Mouse (Mus musculus): ENCODE data around the gene Haus4. TPM values are rescaled to one million over a fixed set of nuclear protein-coding genes. Genes with fewer than 3 reads are reported as not detected.

The Haus4 gene
- polyA plus RNA-seq, 1 experiment from 2014 or later = 14.8 TPM

DNA sequence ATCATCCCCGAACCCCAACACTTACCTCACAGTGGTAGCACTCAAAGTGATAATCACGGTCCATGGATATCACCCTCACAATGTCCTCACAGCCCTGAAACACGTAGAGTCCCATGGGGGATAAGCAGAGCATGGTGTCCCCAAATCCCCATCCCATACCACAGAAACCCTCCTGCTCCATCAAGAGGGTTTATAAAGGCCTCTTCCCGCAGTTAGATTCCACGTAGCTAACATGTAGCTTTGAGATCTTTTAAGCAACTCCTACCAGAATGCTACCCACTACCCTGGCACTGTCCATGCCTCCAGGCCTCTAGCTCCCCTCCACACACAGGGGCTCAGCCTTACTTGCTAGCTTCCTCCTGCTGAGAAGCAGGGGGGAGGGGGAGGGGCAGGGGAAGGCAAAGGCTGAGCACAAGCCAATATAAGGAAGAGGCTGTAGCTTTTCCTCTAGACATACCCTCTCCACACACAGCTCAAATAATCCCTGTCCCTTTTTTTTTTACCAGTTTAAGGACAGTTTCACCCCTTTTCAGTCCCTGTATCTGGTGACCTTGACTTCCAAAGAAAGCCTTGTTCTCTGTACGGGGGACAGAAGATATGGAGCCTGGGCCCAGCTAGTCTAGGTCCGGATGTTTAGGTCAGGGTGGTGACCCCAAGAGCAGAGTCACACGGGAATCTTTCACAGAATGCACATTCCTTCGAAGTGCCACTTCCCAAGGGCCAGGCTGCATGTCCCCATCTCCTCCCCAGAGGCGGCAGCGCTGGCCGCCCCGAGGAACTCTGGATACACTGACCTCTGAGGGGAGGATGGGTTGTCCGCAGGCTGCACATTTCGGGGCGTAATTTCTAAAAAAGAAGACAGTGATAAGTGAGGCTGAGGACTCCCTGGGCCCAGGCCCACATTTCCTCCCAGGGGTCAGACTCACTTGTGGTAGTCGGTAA is 15.3 kb upstream of the Haus4 start:
- ATAC-seq (replicated peaks) = 0 out of 2 replicates have a peak, but pooled peaks have one; percentile 14

DNA sequence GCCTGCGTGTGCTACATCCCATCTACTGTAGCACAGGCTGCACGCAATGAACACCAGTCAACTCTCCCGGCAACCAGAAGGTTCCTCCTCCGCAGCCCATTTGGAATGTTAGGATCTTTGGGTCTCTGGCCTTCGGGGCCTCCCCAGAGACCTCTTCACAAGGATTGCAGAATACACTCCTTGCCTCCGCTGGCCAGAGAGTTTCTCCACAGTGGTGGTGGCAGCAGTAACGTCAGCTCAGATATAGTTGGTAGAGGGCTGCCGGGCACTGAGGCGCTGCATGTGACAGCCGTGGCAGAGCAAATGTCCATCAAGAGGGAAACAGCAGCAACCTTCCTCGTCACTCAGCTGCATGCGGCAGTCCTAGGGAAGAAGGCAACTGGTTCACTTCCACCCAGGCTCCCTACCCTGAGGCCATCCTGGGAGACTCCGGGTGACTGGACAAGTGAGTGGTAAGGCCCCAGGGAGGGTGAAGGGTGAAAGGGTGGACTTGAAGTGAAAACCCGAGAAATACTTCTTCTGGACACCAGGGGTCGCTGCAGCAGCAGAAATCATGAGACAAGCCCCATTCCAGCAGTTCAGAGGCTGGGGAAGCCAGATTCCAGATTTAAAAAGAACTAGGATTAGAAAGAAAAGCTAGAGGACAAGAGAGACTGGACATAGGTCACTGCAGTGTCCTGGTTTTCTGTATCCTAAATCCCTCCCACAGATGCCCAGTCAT is 14.4 kb upstream of the Haus4 start:
- 73% methylated on average over 15 of the region's 15 CpGs for WGBS
- 0 out of 2 replicates have a peak, but pooled peaks cover 5% of the 10 kb centered on the region for H3K27me3 ChIP-seq (replicated peaks)
- no peak overlapping the region for H3K27ac ChIP-seq
- no peak overlapping the region for H3K4me2 ChIP-seq
- H3K4me1 ChIP-seq = peaks cover 11% of the 10 kb centered on the region
- ATAC-seq (replicated peaks) = no peak
- H3K4me3 ChIP-seq = no peak overlapping the region
- no peaks in the 10 kb centered on the region for H3K36me3 ChIP-seq (replicated peaks)
- no peaks in the 10 kb centered on the region for H3K9me3 ChIP-seq
- no peak overlapping the region for H3K9ac ChIP-seq

More for the DNA sequence above, 15.3 kb upstream of the Haus4 start:
- Histone ChIP-seq H3K9me3 (no peaks in the 10 kb centered on the region), H3K4me3 (no peak overlapping the region), H3K4me1 (peaks cover 11% of the 10 kb centered on the region), H3K9ac (no peak overlapping the region), H3K27me3 (replicated peaks) (peaks cover 5% of the 10 kb centered on the region; the same call in 1 of the 2 replicates), H3K4me2 (no peak overlapping the region), H3K36me3 (replicated peaks) (no peaks in the 10 kb centered on the region), H3K27ac (no peak overlapping the region)
- 62% methylated on average over 17 of the region's 17 CpGs for WGBS

- H3K27me3 ChIP-seq (replicated peaks) = no peaks in the 10 kb centered on the region
- H3K27ac ChIP-seq = no peak overlapping the region
- H3K4me3 ChIP-seq = no peak overlapping the region
- no peaks in the 10 kb centered on the region for H3K36me3 ChIP-seq (replicated peaks)
- no peak for ATAC-seq (replicated peaks)
- WGBS = 88% methylated on average over 14 of the region's 14 CpGs
- no peaks in the 10 kb centered on the region for H3K9me3 ChIP-seq
- no peak overlapping the region for H3K4me2 ChIP-seq
- H3K9ac ChIP-seq = no peak overlapping the region
- no peaks in the 10 kb centered on the region for H3K4me1 ChIP-seq
Observed at GRCm38 (mm10) chr14:54560527-54561242, 6.3 kb upstream of the Haus4 start.

DNA sequence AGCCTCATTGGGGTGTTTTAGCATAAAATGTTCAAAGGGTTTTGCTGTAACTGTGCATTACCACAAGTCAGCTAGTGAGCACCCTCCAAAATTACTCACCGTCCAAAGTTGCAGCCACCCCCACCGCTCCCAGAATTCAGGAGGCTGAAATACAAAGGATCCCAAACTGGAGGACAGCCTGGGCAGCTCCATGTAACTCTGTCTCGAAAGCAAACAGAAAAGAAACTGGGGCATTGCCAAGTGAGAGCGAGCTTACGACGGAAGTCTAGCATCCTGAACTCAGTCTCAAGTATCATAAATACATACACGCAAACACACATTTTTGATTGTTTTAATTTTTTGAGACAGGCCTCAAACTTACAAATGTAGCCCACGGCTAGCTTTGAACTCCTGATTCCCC is 2.9 kb upstream of the Haus4 start:
- 81% methylated on average over 8 of the region's 8 CpGs for WGBS
- Histone ChIP-seq H3K4me1 (peaks cover 17% of the 10 kb centered on the region), H3K36me3 (replicated peaks) (no peaks in the 10 kb centered on the region), H3K9me3 (no peaks in the 10 kb centered on the region), H3K9ac (no peak overlapping the region), H3K27me3 (replicated peaks) (no peaks in the 10 kb centered on the region), H3K4me2 (no peak overlapping the region), H3K4me3 (no peak overlapping the region), H3K27ac (no peak overlapping the region)
- ATAC-seq (replicated peaks) = no peak

- H3K4me3 ChIP-seq = peak overlapping the region; percentile 70
- no peaks in the 10 kb centered on the region for H3K36me3 ChIP-seq (replicated peaks)
- peak overlapping the region; percentile 85 for H3K4me2 ChIP-seq
- peak overlapping the region; percentile 55 for H3K27ac ChIP-seq
- H3K9me3 ChIP-seq = no peaks in the 10 kb centered on the region
- ATAC-seq (replicated peaks) = peak; percentile 13; the same call in 1 of the 2 replicates
- H3K27me3 ChIP-seq (replicated peaks) = no peaks in the 10 kb centered on the region
- WGBS = 3% methylated on average over 21 of the region's 21 CpGs
- peak overlapping the region; percentile 49 for H3K9ac ChIP-seq
- peaks cover 17% of the 10 kb centered on the region for H3K4me1 ChIP-seq
Observed at GRCm38 (mm10) chr14:54553454-54553974, 902 bp downstream of the Haus4 start.

DNA sequence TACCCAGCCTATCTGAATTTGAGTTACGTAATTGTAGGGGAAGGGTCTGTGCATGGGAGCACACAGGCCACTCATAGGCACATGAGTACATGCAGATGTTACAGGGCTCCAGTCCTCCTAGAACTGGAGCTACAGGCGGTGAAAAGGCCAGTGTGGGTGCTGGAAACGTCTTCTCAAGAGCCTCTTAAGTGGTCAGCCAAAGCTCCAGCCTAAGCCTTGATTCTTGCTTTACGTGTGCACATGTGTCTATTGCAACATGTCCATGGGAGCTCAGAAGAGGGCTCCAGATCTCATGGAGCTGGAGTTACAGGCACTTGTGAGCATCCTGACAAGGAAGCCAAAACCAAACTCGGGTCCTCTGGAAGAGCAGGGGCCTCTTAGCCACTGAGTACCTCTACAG is 9.7 kb downstream of the Haus4 start:
- Histone ChIP-seq H3K9ac (no peak overlapping the region), H3K4me2 (no peak overlapping the region), H3K9me3 (no peaks in the 10 kb centered on the region), H3K4me3 (no peak overlapping the region), H3K27ac (no peak overlapping the region), H3K27me3 (replicated peaks) (no peaks in the 10 kb centered on the region), H3K36me3 (replicated peaks) (no peaks in the 10 kb centered on the region), H3K4me1 (no peaks in the 10 kb centered on the region)
- ATAC-seq (replicated peaks) = no peak
- WGBS = 89% methylated on average over 5 of the region's 5 CpGs

DNA sequence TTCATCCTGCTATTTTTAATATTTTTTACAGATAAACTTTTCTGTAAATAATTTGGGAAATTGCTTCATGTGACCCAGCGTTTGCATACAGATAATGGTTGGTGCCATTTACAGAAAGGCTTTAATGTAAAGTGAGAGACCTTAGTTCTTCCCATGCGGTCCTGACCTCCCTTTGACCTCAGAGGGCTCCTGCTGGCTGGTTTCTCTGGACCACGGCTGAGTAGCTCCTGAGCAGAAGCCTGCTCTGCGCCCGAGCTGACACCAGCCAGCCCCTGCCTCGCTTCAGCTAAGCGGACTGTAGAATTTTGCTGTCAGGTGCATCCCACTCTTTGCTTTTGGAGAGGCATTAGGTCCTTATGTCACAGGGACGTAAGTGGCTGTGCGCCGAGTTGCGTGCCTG is 13.6 kb downstream of the Haus4 start:
- Histone ChIP-seq H3K36me3 (replicated peaks) (no peaks in the 10 kb centered on the region), H3K9me3 (no peaks in the 10 kb centered on the region), H3K9ac (no peak overlapping the region), H3K27ac (no peak overlapping the region), H3K4me1 (no peaks in the 10 kb centered on the region), H3K4me2 (no peak overlapping the region), H3K27me3 (replicated peaks) (no peaks in the 10 kb centered on the region), H3K4me3 (no peak overlapping the region)
- 55% methylated on average over 11 of the region's 11 CpGs for WGBS
- ATAC-seq (replicated peaks) = no peak

GRCm38 (mm10) chr14:54538580-54538979 is 15.8 kb downstream of the Haus4 start:
- Histone ChIP-seq H3K9ac (no peak overlapping the region), H3K9me3 (no peaks in the 10 kb centered on the region), H3K27ac (no peak overlapping the region), H3K27me3 (replicated peaks) (no peaks in the 10 kb centered on the region), H3K4me2 (no peak overlapping the region), H3K4me3 (no peak overlapping the region), H3K36me3 (replicated peaks) (no peaks in the 10 kb centered on the region), H3K4me1 (no peaks in the 10 kb centered on the region)
- 91% methylated on average over 2 of the region's 2 CpGs for WGBS
- no peak for ATAC-seq (replicated peaks)

DNA sequence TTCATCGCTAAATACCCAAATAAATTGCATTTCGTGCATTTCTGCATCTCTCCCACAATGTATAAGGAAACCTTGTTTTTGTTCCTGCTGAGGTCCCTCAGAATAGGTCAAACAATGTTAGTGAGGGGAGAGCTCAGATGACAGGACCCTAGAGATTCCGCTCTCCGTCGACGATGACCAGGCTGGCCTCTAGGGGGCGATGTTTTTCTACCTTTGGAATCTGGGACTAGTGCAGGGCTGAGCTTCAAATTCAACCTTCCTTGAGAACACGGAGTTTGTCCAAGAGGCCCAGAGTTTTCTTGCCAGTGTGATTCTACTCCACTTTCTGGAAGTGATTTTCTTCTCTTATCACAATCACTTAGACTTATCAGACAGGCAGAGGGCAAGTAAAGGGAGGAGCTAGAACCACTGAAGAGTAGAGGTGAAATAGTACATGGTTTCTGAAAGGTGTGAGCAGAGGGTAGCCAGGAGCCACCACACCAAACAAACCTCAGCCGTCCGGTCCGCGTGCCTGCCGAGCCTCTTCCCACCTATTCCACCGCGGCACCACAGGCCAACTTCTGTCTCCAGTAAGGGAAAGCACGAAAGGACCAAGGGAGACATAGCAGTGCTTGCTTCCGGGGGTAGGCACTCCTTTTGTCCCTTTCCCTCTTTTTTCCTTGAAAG is 25.8 kb downstream of the Haus4 start:
- Histone ChIP-seq H3K27me3 (replicated peaks) (no peaks in the 10 kb centered on the region), H3K4me3 (no peak overlapping the region), H3K27ac (peak overlapping the region; percentile 84; the same call in 1 of the 2 replicates), H3K9ac (no peak overlapping the region), H3K36me3 (replicated peaks) (no peaks in the 10 kb centered on the region), H3K9me3 (no peaks in the 10 kb centered on the region), H3K4me1 (peaks cover 16% of the 10 kb centered on the region), H3K4me2 (peak overlapping the region; percentile 72; the same call in 1 of the 2 replicates)
- 11% methylated on average over 17 of the region's 17 CpGs for WGBS
- ATAC-seq (replicated peaks) = peak; percentile 59

DNA sequence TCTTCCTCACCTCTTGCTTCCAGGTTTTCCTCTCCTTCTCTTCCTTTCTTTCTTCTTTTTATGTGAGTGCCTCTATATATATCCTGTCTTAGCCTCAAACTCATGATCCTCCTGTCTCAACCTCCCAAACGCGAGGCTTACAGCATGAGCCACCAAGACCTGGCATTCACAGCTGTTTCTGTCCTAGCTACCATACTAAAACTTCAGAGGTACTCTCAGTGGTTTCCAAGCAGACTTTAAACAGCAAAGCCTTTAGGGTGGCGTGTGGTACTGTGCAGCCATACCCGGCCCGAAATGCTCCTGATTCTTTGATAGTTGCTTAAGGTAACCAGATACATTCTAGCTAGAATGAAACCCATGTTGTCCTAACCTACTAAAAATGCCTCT is 26.4 kb downstream of the Haus4 start:
- 20% methylated on average over 5 of the region's 5 CpGs for WGBS
- Histone ChIP-seq H3K4me3 (peak overlapping the region; percentile 45), H3K27me3 (replicated peaks) (no peaks in the 10 kb centered on the region), H3K4me1 (peaks cover 16% of the 10 kb centered on the region), H3K36me3 (replicated peaks) (no peaks in the 10 kb centered on the region), H3K9me3 (no peaks in the 10 kb centered on the region), H3K4me2 (peak overlapping the region; percentile 72), H3K9ac (no peak overlapping the region), H3K27ac (peak overlapping the region; percentile 84)
- peak; percentile 41 for ATAC-seq (replicated peaks)

GRCm38 (mm10) chr14:54527227-54528006 is 27.0 kb downstream of the Haus4 start:
- peak; percentile 87 for ATAC-seq (replicated peaks)
- under 1% methylated on average over 18 of the region's 18 CpGs for WGBS

More at GRCm38 (mm10) chr14:54527227-54528006, 27.0 kb downstream of the Haus4 start:
- peak overlapping the region; percentile 45 for H3K4me3 ChIP-seq
- H3K9ac ChIP-seq = peak overlapping the region; percentile 65
- no peaks in the 10 kb centered on the region for H3K27me3 ChIP-seq (replicated peaks)
- H3K27ac ChIP-seq = peak overlapping the region; percentile 84
- no peaks in the 10 kb centered on the region for H3K36me3 ChIP-seq (replicated peaks)
- peaks cover 16% of the 10 kb centered on the region for H3K4me1 ChIP-seq
- no peaks in the 10 kb centered on the region for H3K9me3 ChIP-seq
- peak overlapping the region; percentile 72 for H3K4me2 ChIP-seq

Data from midbrain, embryonic 15.5 days (tissue).